Mouse (Mus musculus) gastrocnemius, adult 18-20 months (tissue): ENCODE data around the gene Kars. TPM values are rescaled to one million over a fixed set of nuclear protein-coding genes. Genes with fewer than 3 reads are reported as not detected.

Source experiments
- DNase-seq: peaks from one replicate; pipeline ENCODE4 v3.0.0; 2021; ENCODE audit warnings: low spot score
- long read RNA-seq, 2 experiments: library from polyadenylated mRNA; stranded (forward); transcript quantifications; one replicate each; pipeline ENCODE4 v2.0.0; 2021
- total RNA-seq, 2 experiments: library from RNA; stranded (reverse); gene quantifications; 2 replicates each; pipeline ENCODE4 v1.2.3; 2021

Gene Kars
- total RNA-seq = 100 to 1,000 TPM; 135 TPM
- long read RNA-seq, experiment 1, transcript Kars-202 (15 exons, 2,131 nt) = minor isoform, 37 of 147 reads
- long read RNA-seq, experiment 1, transcript Kars-201 (14 exons, 2,008 nt) = major isoform, 78 of 147 reads
- long read RNA-seq, experiment 1, partial matches to known transcripts = 25 of 147 reads
- long read RNA-seq, experiment 1, other reads (novel, unspliced or antisense) = 3 of 147 reads
- long read RNA-seq, experiment 2, transcript Kars-201 (14 exons, 2,008 nt) = major isoform, 94 of 162 reads
- long read RNA-seq, experiment 2, transcript Kars-203 (16 exons, 2,189 nt) = minor isoform, 10 of 162 reads
- long read RNA-seq, experiment 2, transcript Kars-202 (15 exons, 2,131 nt) = minor isoform, 32 of 162 reads
- long read RNA-seq, experiment 2, partial matches to known transcripts = 23 of 162 reads
- long read RNA-seq, experiment 2, other reads (novel, unspliced or antisense) = 3 of 162 reads

GRCm38 (mm10) chr8:112010997-112011815 lies at the start of gene Kars, which contains the start of gene Terf2ip:
Kars (minus strand) TSS chr8:112011323.
Terf2ip (plus strand) TSS chr8:112011398.
- DNase-seq = peak; percentile 93

GRCm38 (mm10) chr8:112054456-112054855 lies 43.3 kb upstream of the Kars start:
- DNase-seq = no peak

- DNase-seq = no peak
These were observed 40.4 kb upstream of the Kars start for GRCm38 (mm10) chr8:112051537-112051936.

GRCm38 (mm10) chr8:112049984-112050383 lies 38.9 kb upstream of the Kars start:
- DNase-seq = no peak

GRCm38 (mm10) chr8:112048293-112048692 lies 37.2 kb upstream of the Kars start:
- no peak for DNase-seq

- peak; percentile 73 for DNase-seq
These were observed 34.8 kb upstream of the Kars start for GRCm38 (mm10) chr8:112045896-112046295.

- no peak for DNase-seq
These were observed 34.1 kb upstream of the Kars start for GRCm38 (mm10) chr8:112045182-112045581.

- DNase-seq = no peak
These were observed 26.4 kb upstream of the Kars start for GRCm38 (mm10) chr8:112037521-112037920.

- peak; percentile 54 for DNase-seq
These were observed 23.5 kb upstream of the Kars start for GRCm38 (mm10) chr8:112034603-112035002.

- no peak for DNase-seq
These were observed 21.9 kb upstream of the Kars start for GRCm38 (mm10) chr8:112033071-112033470.

- no peak for DNase-seq
These were observed 19.5 kb upstream of the Kars start for GRCm38 (mm10) chr8:112030663-112031062.

- DNase-seq = no peak
These were observed 18.3 kb upstream of the Kars start for GRCm38 (mm10) chr8:112029455-112029854.

- no peak for DNase-seq
These were observed 3.8 kb upstream of the Kars start, which contains the start of gene Gm6793 for GRCm38 (mm10) chr8:112014936-112015335. Gm6793 (minus strand) TSS chr8:112015036.

- DNase-seq = no peak
These were observed 706 bp upstream of the Kars start for GRCm38 (mm10) chr8:112011816-112012242.

GRCm38 (mm10) chr8:112009558-112009957 lies 1.6 kb downstream of the Kars start:
- no peak for DNase-seq

GRCm38 (mm10) chr8:112007669-112008068 lies 3.5 kb downstream of the Kars start:
- DNase-seq = no peak

GRCm38 (mm10) chr8:112005601-112006000 lies 5.5 kb downstream of the Kars start:
- peak; percentile 49 for DNase-seq

- no peak for DNase-seq
These were observed 6.4 kb downstream of the Kars start for GRCm38 (mm10) chr8:112004754-112005153.

- no peak for DNase-seq
These were observed 18.5 kb downstream of the Kars start for GRCm38 (mm10) chr8:111992703-111993039.

- peak; percentile 86 for DNase-seq
These were observed 19.0 kb downstream of the Kars start, which contains the start of gene Adat1 for GRCm38 (mm10) chr8:111992013-111992702. Adat1 (minus strand) TSS chr8:111992302.

- DNase-seq = no peak
These were observed 19.8 kb downstream of the Kars start for GRCm38 (mm10) chr8:111991278-111991677.

- DNase-seq = peak; percentile 73
These were observed 21.2 kb downstream of the Kars start for GRCm38 (mm10) chr8:111989911-111990310.
